Mouse (Mus musculus): ENCODE measurements at regions not wholly inside any gene's neighbourhood (a gene's known extent, or its start where the extent isn't known, plus 50 kb on each side); places are given as distances from the start of the nearest gene placed in this dataset.

GRCm38 (mm10) chr13:83716711-83717171 lies 212.9 kb downstream of the Mef2c start:
- H3K4me1 ChIP-seq (replicated peaks; ENCODE audit: control insufficient read depth in 2 of 2, insufficient read depth in 2 of 2, low read length in 1 of 2), result no peaks in the 10 kb centered on the region
- peaks cover 94% of the 10 kb centered on the region for H3K27me3 ChIP-seq (ENCODE audit: control insufficient read depth, insufficient read depth, low read length)
- H3K9ac ChIP-seq (replicated peaks), result no peak overlapping the region
- 0% methylated on average over 8 of the region's 8 CpGs for WGBS (ENCODE audit: insufficient replicate concordance)
- TF ChIP-seq CTCF (IDR thresholded peaks at IDR 0.05; ENCODE audit: low read depth) (no peak), EP300 (IDR thresholded peaks at IDR 0.05; ENCODE audit: low read depth) (no peak)
- H3K9me3 ChIP-seq (ENCODE audit: control insufficient read depth, low read length), result no peaks in the 10 kb centered on the region
- DNase-seq (ENCODE audit: low read depth in 3 of 3, low spot score in 3 of 3) (no peak), ATAC-seq (ENCODE audit: insufficient read depth) (no peak)
- H3K27ac ChIP-seq, result no peak overlapping the region
- H3K4me2 ChIP-seq (ENCODE audit: low read depth), result no peak overlapping the region
- H3K36me3 ChIP-seq (replicated peaks; ENCODE audit: control insufficient read depth, insufficient read depth, low read depth), result no peaks in the 10 kb centered on the region
- H3K4me3 ChIP-seq (ENCODE audit: insufficient read depth in 1 of 2, low read depth in 2 of 2, low read length in 2 of 2), result no peak overlapping the region

- Histone ChIP-seq H3K27ac (no peak overlapping the region), H3K9ac (replicated peaks) (no peak overlapping the region), H3K36me3 (replicated peaks; ENCODE audit: control insufficient read depth, insufficient read depth, low read depth) (no peaks in the 10 kb centered on the region), H3K9me3 (ENCODE audit: control insufficient read depth, low read length) (no peaks in the 10 kb centered on the region), H3K4me3 (ENCODE audit: insufficient read depth in 1 of 2, low read depth in 2 of 2, low read length in 2 of 2) (no peak overlapping the region), H3K27me3 (ENCODE audit: control insufficient read depth, insufficient read depth, low read length) (peaks cover 98% of the 10 kb centered on the region), H3K4me2 (ENCODE audit: low read depth) (no peak overlapping the region), H3K4me1 (replicated peaks; ENCODE audit: control insufficient read depth in 2 of 2, insufficient read depth in 2 of 2, low read length in 1 of 2) (no peaks in the 10 kb centered on the region)
- no peak for ATAC-seq (ENCODE audit: insufficient read depth)
- WGBS (ENCODE audit: insufficient replicate concordance), result 6% methylated on average over 4 of the region's 4 CpGs
- TF ChIP-seq EP300 (IDR thresholded peaks at IDR 0.05; ENCODE audit: low read depth) (no peak), CTCF (IDR thresholded peaks at IDR 0.05; ENCODE audit: low read depth) (no peak)
- no peak for DNase-seq (ENCODE audit: low read depth in 3 of 3, low spot score in 3 of 3)
Observed at GRCm38 (mm10) chr13:83717686-83718210, 213.9 kb downstream of the Mef2c start.

- Histone ChIP-seq H3K27ac (no peak overlapping the region), H3K36me3 (replicated peaks; ENCODE audit: control insufficient read depth, insufficient read depth, low read depth) (no peaks in the 10 kb centered on the region), H3K4me2 (ENCODE audit: low read depth) (no peak overlapping the region), H3K4me1 (replicated peaks; ENCODE audit: control insufficient read depth in 2 of 2, insufficient read depth in 2 of 2, low read length in 1 of 2) (no peaks in the 10 kb centered on the region), H3K4me3 (ENCODE audit: insufficient read depth in 1 of 2, low read depth in 2 of 2, low read length in 2 of 2) (no peak overlapping the region), H3K27me3 (ENCODE audit: control insufficient read depth, insufficient read depth, low read length) (peaks cover 97% of the 10 kb centered on the region), H3K9me3 (ENCODE audit: control insufficient read depth, low read length) (no peaks in the 10 kb centered on the region), H3K9ac (replicated peaks) (no peak overlapping the region)
- no peak for ATAC-seq (ENCODE audit: insufficient read depth)
- no peak for DNase-seq (ENCODE audit: low read depth in 3 of 3, low spot score in 3 of 3)
- TF ChIP-seq CTCF (IDR thresholded peaks at IDR 0.05; ENCODE audit: low read depth) (no peak), EP300 (IDR thresholded peaks at IDR 0.05; ENCODE audit: low read depth) (no peak)
- 5% methylated on average over 10 of the region's 10 CpGs for WGBS (ENCODE audit: insufficient replicate concordance)
Observed at GRCm38 (mm10) chr13:83718431-83719410, 214.9 kb downstream of the Mef2c start.

- DNase-seq (ENCODE audit: low read depth in 3 of 3, low spot score in 3 of 3), result no peak
- no peak overlapping the region for H3K9ac ChIP-seq (replicated peaks)
- no peak overlapping the region for H3K4me2 ChIP-seq (ENCODE audit: low read depth)
- H3K4me1 ChIP-seq (replicated peaks; ENCODE audit: control insufficient read depth in 2 of 2, insufficient read depth in 2 of 2, low read length in 1 of 2), result no peaks in the 10 kb centered on the region
- no peak overlapping the region for H3K4me3 ChIP-seq (ENCODE audit: insufficient read depth in 1 of 2, low read depth in 2 of 2, low read length in 2 of 2)
- peaks cover 95% of the 10 kb centered on the region for H3K27me3 ChIP-seq (ENCODE audit: control insufficient read depth, insufficient read depth, low read length)
- no peaks in the 10 kb centered on the region for H3K9me3 ChIP-seq (ENCODE audit: control insufficient read depth, low read length)
- no peaks in the 10 kb centered on the region for H3K36me3 ChIP-seq (replicated peaks; ENCODE audit: control insufficient read depth, insufficient read depth, low read depth)
- TF ChIP-seq EP300 (IDR thresholded peaks at IDR 0.05; ENCODE audit: low read depth) (no peak), CTCF (IDR thresholded peaks at IDR 0.05; ENCODE audit: low read depth) (no peak)
- 4% methylated on average over 24 of the region's 24 CpGs for WGBS (ENCODE audit: insufficient replicate concordance)
- ATAC-seq (ENCODE audit: insufficient read depth), result no peak
- no peak overlapping the region for H3K27ac ChIP-seq
Observed at GRCm38 (mm10) chr13:83719635-83720291, 215.9 kb downstream of the Mef2c start.

GRCm38 (mm10) chr13:83720352-83720751 lies 216.5 kb downstream of the Mef2c start:
- peaks cover 95% of the 10 kb centered on the region for H3K27me3 ChIP-seq (ENCODE audit: control insufficient read depth, insufficient read depth, low read length)
- no peak for ATAC-seq (ENCODE audit: insufficient read depth)
- no peaks in the 10 kb centered on the region for H3K4me1 ChIP-seq (replicated peaks; ENCODE audit: control insufficient read depth in 2 of 2, insufficient read depth in 2 of 2, low read length in 1 of 2)
- no peak for TF ChIP-seq EP300 (IDR thresholded peaks at IDR 0.05; ENCODE audit: low read depth)
- TF ChIP-seq CTCF (IDR thresholded peaks at IDR 0.05; ENCODE audit: low read depth), result no peak
- H3K4me3 ChIP-seq (ENCODE audit: insufficient read depth in 1 of 2, low read depth in 2 of 2, low read length in 2 of 2), result no peak overlapping the region
- no peak for DNase-seq (ENCODE audit: low read depth in 3 of 3, low spot score in 3 of 3)
- 2% methylated on average over 12 of the region's 12 CpGs for WGBS (ENCODE audit: insufficient replicate concordance)
- H3K36me3 ChIP-seq (replicated peaks; ENCODE audit: control insufficient read depth, insufficient read depth, low read depth), result no peaks in the 10 kb centered on the region
- H3K9ac ChIP-seq (replicated peaks), result no peak overlapping the region
- H3K27ac ChIP-seq, result no peak overlapping the region
- no peak overlapping the region for H3K4me2 ChIP-seq (ENCODE audit: low read depth)
- no peaks in the 10 kb centered on the region for H3K9me3 ChIP-seq (ENCODE audit: control insufficient read depth, low read length)

Measured in liver, embryonic 14.5 days (tissue).